Comparison of ENCODE assay signal across 16 mouse cellular contexts in genomic region chr2:112602487-112602886, GRCm38 (mm10).
DNase-seq lines count a peak whose midpoint lies in the region; ATAC-seq and TF ChIP-seq lines count a peak whose summit lies in the region.
"Had no signal": no experiment of that assay in that cellular context is flagged by ENCODE, and none has a peak within 500 bp of the region (broad histone marks: within the 10 kb centered on the region; RNA-seq: fewer than 3 reads in every experiment).

No protein-coding gene starts in this region.

- no peak overlapping the region for H3K27ac ChIP-seq in hindbrain, embryonic 15.5 days (replicated peaks)
- H3K27ac ChIP-seq in hindbrain, embryonic 16.5 days (ENCODE audit: low read depth, low read length): no peak overlapping the region
- no peak overlapping the region for H3K27ac ChIP-seq in midbrain, embryonic 12.5 days (replicated peaks)
- no peak overlapping the region for H3K27ac ChIP-seq in midbrain, embryonic 14.5 days (replicated peaks; ENCODE audit: low read depth, low read length)
- H3K27ac ChIP-seq in forebrain, embryonic 16.5 days (ENCODE audit: low read length): no peak overlapping the region
- H3K27ac ChIP-seq in stomach, postnatal 0 days (replicated peaks): no peak overlapping the region
- H3K27ac ChIP-seq: neural tube, embryonic 13.5 days had no signal

- TF ChIP-seq EP300 in stomach, postnatal 0 days (optimal IDR thresholded peaks at IDR 0.05): no peak

- no peaks in the 10 kb centered on the region for H3K9me3 ChIP-seq in hindbrain, embryonic 15.5 days
- H3K9me3 ChIP-seq in hindbrain, embryonic 16.5 days (ENCODE audit: control insufficient read depth, low read length): no peaks in the 10 kb centered on the region
- no peaks in the 10 kb centered on the region for H3K9me3 ChIP-seq in midbrain, embryonic 12.5 days
- no peaks in the 10 kb centered on the region for H3K9me3 ChIP-seq in midbrain, embryonic 14.5 days (ENCODE audit: control insufficient read depth, low read length)
- no peaks in the 10 kb centered on the region for H3K9me3 ChIP-seq in forebrain, embryonic 16.5 days (ENCODE audit: control insufficient read depth, low read length)
- H3K9me3 ChIP-seq in stomach, postnatal 0 days (ENCODE audit: control insufficient read depth, low read length): no peaks in the 10 kb centered on the region
- H3K9me3 ChIP-seq: neural tube, embryonic 13.5 days had no signal

- H3K36me3 ChIP-seq in hindbrain, embryonic 15.5 days: no peaks in the 10 kb centered on the region
- H3K36me3 ChIP-seq in hindbrain, embryonic 16.5 days (ENCODE audit: control insufficient read depth, insufficient read depth, low read length): no peaks in the 10 kb centered on the region
- H3K36me3 ChIP-seq in midbrain, embryonic 12.5 days: no peaks in the 10 kb centered on the region
- H3K36me3 ChIP-seq in midbrain, embryonic 14.5 days (ENCODE audit: control insufficient read depth, insufficient read depth, low read length): no peaks in the 10 kb centered on the region
- no peaks in the 10 kb centered on the region for H3K36me3 ChIP-seq in forebrain, embryonic 16.5 days (ENCODE audit: control insufficient read depth, insufficient read depth)
- H3K36me3 ChIP-seq in stomach, postnatal 0 days (ENCODE audit: control insufficient read depth, insufficient read depth, low read length): no peaks in the 10 kb centered on the region
- H3K36me3 ChIP-seq: neural tube, embryonic 13.5 days had no signal

- H3K4me3 ChIP-seq in hindbrain, embryonic 15.5 days: no peak overlapping the region
- H3K4me3 ChIP-seq in hindbrain, embryonic 16.5 days (ENCODE audit: low read length): no peak overlapping the region
- no peak overlapping the region for H3K4me3 ChIP-seq in midbrain, embryonic 12.5 days
- no peak overlapping the region for H3K4me3 ChIP-seq in midbrain, embryonic 14.5 days (replicated peaks; ENCODE audit: low read depth, low read length)
- no peak overlapping the region for H3K4me3 ChIP-seq in forebrain, embryonic 16.5 days (replicated peaks; ENCODE audit: low read length)
- H3K4me3 ChIP-seq in stomach, postnatal 0 days (ENCODE audit: low read depth, low read length): no peak overlapping the region
- H3K4me3 ChIP-seq: neural tube, embryonic 13.5 days had no signal

- no peak for TF ChIP-seq CTCF in stomach, postnatal 0 days (IDR thresholded peaks at IDR 0.05; ENCODE audit: low read depth)

- ATAC-seq in frontal cortex, adult (ENCODE audit: low TSS enrichment): peak; percentile 73
- 0 out of 2 replicates have a peak, but pooled peaks have one; percentile 23 for ATAC-seq in hindbrain, embryonic 15.5 days (ENCODE audit: low FRiP score, low read depth)
- no peak for ATAC-seq in hindbrain, embryonic 16.5 days
- peak; percentile 23; the same call in 1 of the 2 replicates for ATAC-seq in midbrain, embryonic 12.5 days (ENCODE audit: low FRiP score, low read depth)
- ATAC-seq in midbrain, embryonic 14.5 days (ENCODE audit: low FRiP score, low TSS enrichment): no peak
- ATAC-seq in forebrain, embryonic 16.5 days: peak; percentile 56
- ATAC-seq in stomach, postnatal 0 days (ENCODE audit: low FRiP score, low TSS enrichment): no peak

- H3K4me1 ChIP-seq in hindbrain, embryonic 15.5 days (replicated peaks): no peaks in the 10 kb centered on the region
- H3K4me1 ChIP-seq in hindbrain, embryonic 16.5 days (ENCODE audit: control insufficient read depth, insufficient read depth, low read depth, low read length): no peaks in the 10 kb centered on the region; the same call in 1 of the 2 replicates
- no peaks in the 10 kb centered on the region for H3K4me1 ChIP-seq in midbrain, embryonic 12.5 days
- no peaks in the 10 kb centered on the region for H3K4me1 ChIP-seq in midbrain, embryonic 14.5 days (ENCODE audit: control insufficient read depth, insufficient read depth, low read length)
- peaks cover 7% of the 10 kb centered on the region; the same call in 1 of the 2 replicates for H3K4me1 ChIP-seq in forebrain, embryonic 16.5 days (replicated peaks; ENCODE audit: control insufficient read depth, insufficient read depth, low read length)
- H3K4me1 ChIP-seq in stomach, postnatal 0 days (replicated peaks; ENCODE audit: control insufficient read depth, insufficient read depth): no peaks in the 10 kb centered on the region

- H3K4me2 ChIP-seq in hindbrain, embryonic 15.5 days: no peak overlapping the region
- H3K4me2 ChIP-seq in hindbrain, embryonic 16.5 days (ENCODE audit: low read length): no peak overlapping the region
- no peak overlapping the region for H3K4me2 ChIP-seq in midbrain, embryonic 12.5 days (replicated peaks)
- no peak overlapping the region for H3K4me2 ChIP-seq in midbrain, embryonic 14.5 days (ENCODE audit: low read length)
- H3K4me2 ChIP-seq in forebrain, embryonic 16.5 days (ENCODE audit: low read length): no peak overlapping the region
- H3K4me2 ChIP-seq in stomach, postnatal 0 days (replicated peaks; ENCODE audit: low read depth): no peak overlapping the region
- H3K4me2 ChIP-seq: liver, embryonic 11.5 days; lung, embryonic 14.5 days; neural tube, embryonic 13.5 days had no signal

- H3K27me3 ChIP-seq in hindbrain, embryonic 15.5 days: no peaks in the 10 kb centered on the region
- H3K27me3 ChIP-seq in hindbrain, embryonic 16.5 days (replicated peaks; ENCODE audit: control insufficient read depth, insufficient read depth, low read length): no peaks in the 10 kb centered on the region
- H3K27me3 ChIP-seq in midbrain, embryonic 12.5 days: no peaks in the 10 kb centered on the region
- no peaks in the 10 kb centered on the region for H3K27me3 ChIP-seq in midbrain, embryonic 14.5 days (ENCODE audit: control insufficient read depth, insufficient read depth, low read length)
- no peaks in the 10 kb centered on the region for H3K27me3 ChIP-seq in forebrain, embryonic 16.5 days (replicated peaks; ENCODE audit: control insufficient read depth, insufficient read depth, low read length)
- no peaks in the 10 kb centered on the region for H3K27me3 ChIP-seq in stomach, postnatal 0 days (ENCODE audit: control insufficient read depth, insufficient read depth, low read length)
- H3K27me3 ChIP-seq: neural tube, embryonic 13.5 days had no signal

- no peak for DNase-seq in frontal cortex, postnatal 25 days (ENCODE audit: low spot score in 2 of 2)
- DNase-seq in midbrain, embryonic 14.5 days: no peak
- DNase-seq in stomach, postnatal 0 days (ENCODE audit: low spot score): no peak
- DNase-seq: adrenal gland, postnatal 36 days; cerebellum, postnatal 10 days; heart, adult 18-20 months; kidney, adult 2 months; kidney, postnatal 36 days; lung, embryonic 14.5 days had no signal

- 67% methylated on average over 8 of the region's 8 CpGs for WGBS in hindbrain, embryonic 15.5 days
- 71% methylated on average over 8 of the region's 8 CpGs for WGBS in hindbrain, embryonic 16.5 days
- WGBS in midbrain, embryonic 12.5 days: 72% methylated on average over 8 of the region's 8 CpGs
- 66% methylated on average over 8 of the region's 8 CpGs for WGBS in midbrain, embryonic 14.5 days
- 50% methylated on average over 8 of the region's 8 CpGs for WGBS in forebrain, embryonic 16.5 days
- 58% methylated on average over 8 of the region's 8 CpGs for WGBS in stomach, postnatal 0 days

- no peak overlapping the region for H3K9ac ChIP-seq in hindbrain, embryonic 15.5 days
- no peak overlapping the region for H3K9ac ChIP-seq in hindbrain, embryonic 16.5 days (ENCODE audit: low read depth, low read length)
- no peak overlapping the region for H3K9ac ChIP-seq in midbrain, embryonic 12.5 days (replicated peaks)
- no peak overlapping the region for H3K9ac ChIP-seq in midbrain, embryonic 14.5 days (replicated peaks; ENCODE audit: low read length)
- no peak overlapping the region for H3K9ac ChIP-seq in forebrain, embryonic 16.5 days (replicated peaks; ENCODE audit: low read depth, low read length)
- no peak overlapping the region for H3K9ac ChIP-seq in stomach, postnatal 0 days (ENCODE audit: low read length)
- H3K9ac ChIP-seq: lung, embryonic 14.5 days; neural tube, embryonic 13.5 days had no signal

Comparison
In these comparisons a context has a peak if more than half of its experiments do, and no peak if none do; other contexts are left out.
1. ATAC-seq: peak in frontal cortex, adult (single experiment), hindbrain, embryonic 15.5 days (single experiment), midbrain, embryonic 12.5 days (single experiment) and forebrain, embryonic 16.5 days (single experiment); none in hindbrain, embryonic 16.5 days (single experiment), midbrain, embryonic 14.5 days (single experiment) and stomach, postnatal 0 days (single experiment).